Mouse (Mus musculus) liver, postnatal 0 days (tissue): ENCODE measurements around the gene Shank1.

Experiments
- CTCF ChIP-seq: sonication (generic); IDR thresholded peaks from 2 replicates; pipeline ENCODE4 v1.5.1; 2016; ENCODE audit warnings: antibody characterized with exemption, low read depth
- EP300 ChIP-seq: IDR thresholded peaks from 2 replicates; pipeline ENCODE4 v1.6.1; 2016; ENCODE audit warnings: antibody characterized with exemption, low read depth, mild to moderate bottlenecking

GRCm38 (mm10) chr7:44260410-44260809 is 49.6 kb upstream of the Shank1 start:
- no peak for TF ChIP-seq CTCF
- no peak for TF ChIP-seq EP300
